Mouse (Mus musculus) frontal cortex, postnatal 14 days (tissue): ENCODE results near the gene Mrtfb.

Source experiments
- DNase-seq, 2 experiments: peaks; one replicate each; pipeline ENCODE4 v3.0.0; 2022; ENCODE audit warnings: low spot score in 2 of 2

The Mrtfb gene

DNA sequence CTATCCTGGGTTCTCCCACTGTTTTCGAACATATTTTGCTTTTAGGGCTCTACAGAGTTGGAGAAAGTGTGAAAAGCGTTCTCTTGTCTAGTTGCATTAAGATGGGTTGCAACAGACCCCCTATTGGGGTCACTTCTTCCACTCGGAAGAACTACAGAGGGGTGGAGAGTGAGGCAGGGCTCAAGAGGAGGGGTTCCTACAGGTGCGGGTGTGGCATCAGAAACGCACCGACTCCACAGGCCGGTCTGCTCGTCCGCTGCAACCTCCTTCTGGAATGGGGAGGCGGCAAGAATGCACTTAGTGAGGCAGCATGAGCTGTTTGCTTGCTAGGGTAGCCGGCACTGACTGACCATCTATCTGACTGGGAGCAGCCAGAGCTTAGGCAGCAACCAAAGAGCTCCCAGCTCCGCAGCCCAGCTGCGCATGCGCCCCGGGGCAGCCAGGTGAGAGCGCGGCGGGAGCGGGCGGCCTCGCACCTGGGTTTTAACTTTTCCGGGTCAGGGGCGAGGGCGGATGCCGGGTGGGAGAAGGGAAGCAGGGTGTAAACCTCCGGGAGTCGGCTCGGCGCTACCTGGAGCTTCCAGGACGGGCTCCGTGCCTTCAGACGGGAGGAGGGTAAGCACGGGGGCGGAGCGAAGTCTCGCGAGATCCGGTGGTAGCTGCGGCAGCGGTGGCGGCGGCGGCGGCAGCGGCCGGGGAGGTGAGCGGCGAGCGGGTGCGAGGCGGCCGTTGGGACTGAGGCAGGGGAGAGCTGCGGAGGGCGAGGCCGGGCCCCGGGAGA, at the start of gene Mrtfb:
Gene Mrtfb (plus strand): TSS at position 627 of the 781 bp plus-strand sequence.
- DNase-seq, result peak; percentile 74 to 78

DNA sequence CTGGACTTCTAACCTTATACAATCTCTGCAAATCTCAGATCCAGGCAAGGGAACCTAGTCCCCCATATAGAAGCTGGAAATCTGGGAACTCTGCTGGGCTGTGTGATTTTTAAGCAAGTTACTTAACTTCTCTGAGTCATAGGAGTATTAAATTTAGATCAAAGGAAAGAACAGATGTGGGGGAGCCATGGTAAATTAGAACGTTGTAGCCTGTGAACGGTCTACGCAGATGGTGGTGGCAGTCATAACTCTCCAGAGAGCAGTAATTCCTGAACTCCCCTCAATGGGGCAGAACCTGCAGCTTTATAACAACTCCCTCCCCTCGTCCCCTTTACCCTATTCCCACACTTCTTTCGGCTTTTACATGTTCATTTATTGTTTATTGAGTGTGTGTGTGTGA, 48.6 kb upstream of the Mrtfb start:
- no peak for DNase-seq

DNA sequence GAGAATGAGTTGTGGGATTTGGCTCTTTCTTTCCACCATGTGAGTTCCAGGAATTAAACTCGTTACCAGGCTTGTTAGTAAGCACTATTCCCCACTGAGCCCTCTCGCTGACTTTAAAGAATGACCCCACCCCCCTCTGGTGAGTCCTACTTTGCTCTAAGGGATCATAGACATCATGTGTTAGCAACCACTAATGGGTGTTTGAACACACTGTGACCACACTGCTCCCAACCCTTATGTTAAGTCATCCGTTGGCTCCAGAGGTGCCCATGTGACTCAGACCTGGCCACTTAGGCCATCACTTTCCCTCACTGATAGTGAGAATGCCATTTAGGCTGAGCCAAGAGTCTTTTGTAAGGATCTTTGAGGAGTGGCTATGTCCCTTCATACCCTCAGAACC, 48.2 kb upstream of the Mrtfb start:
- no peak for DNase-seq

DNA sequence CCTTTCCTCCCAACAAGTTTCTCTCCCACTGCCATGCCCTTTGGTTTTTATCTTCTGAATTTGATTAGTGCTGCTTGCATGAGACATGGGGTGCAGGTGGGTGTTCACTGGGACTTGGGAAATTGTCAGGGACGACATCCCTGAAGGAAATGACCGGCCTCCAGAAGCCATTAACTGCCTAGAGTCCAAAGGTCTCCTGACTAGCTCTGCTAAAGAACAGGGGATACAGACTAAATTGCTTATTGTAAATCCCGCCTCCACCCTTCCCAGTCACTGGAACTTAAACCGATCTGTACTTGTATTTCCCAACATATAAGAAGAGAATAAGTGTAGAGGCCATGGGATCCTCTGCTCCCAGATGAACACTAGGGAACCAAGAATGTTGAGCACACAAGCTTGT, 43.5 kb upstream of the Mrtfb start:
- no peak for DNase-seq

DNA sequence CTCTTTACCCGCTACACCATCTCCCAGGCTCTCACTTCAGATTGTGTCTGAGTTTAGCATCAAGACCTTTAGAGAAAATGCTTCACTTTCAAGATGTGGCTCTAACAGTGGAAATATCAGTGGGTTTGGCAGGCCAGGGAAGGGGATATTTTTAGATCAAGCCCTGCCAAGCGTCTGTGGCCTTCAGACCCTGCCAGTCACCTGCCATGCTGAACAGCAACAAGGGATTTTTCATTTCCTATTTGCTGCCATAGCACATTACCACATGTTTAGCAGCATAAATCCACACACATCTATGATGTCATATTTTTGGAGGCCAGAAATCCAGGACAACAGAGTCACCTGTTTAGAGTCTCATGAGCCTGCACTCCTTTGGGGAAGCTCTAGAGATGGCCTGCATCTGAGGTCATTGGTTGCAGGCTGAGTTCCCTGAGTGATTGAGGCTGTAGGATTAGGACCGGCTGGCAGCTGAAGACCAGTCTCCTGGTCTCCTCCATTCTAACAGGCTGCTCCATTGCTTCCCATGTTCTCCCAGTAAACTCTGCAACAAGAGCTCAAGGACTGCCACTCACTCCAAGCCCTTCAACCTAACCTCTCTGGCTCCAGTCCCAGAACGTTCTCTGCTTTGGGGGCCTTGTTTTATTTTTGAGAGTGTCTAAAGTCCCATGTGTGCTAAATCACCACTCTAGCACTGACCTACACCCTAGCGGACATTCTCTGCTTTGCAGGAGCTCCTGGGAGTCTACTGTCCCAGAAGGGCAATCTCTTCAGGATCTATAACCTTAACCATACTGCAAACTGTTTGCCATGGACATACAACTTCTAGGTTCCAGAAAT, 39.9 kb upstream of the Mrtfb start:
- no peak for DNase-seq

DNA sequence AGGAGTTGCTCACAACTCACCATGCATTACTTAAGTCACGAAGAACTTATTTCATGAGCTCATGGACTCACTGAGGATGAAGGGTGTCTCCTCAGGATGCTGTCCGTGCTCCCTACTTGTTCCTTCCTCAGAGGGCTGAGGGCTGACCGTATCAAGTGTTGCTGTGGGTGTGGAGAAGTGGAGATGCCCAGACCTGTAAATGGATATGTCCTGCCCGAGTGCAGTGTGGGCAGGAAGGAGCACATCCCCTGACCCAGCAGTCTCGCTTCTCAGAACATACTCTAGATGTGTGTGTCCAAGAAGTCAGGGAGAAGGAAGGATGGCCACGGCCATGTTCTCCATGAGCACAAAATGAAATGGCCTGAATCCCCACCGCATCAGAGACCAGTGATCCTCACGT, 38.3 kb upstream of the Mrtfb start:
- no peak for DNase-seq

DNA sequence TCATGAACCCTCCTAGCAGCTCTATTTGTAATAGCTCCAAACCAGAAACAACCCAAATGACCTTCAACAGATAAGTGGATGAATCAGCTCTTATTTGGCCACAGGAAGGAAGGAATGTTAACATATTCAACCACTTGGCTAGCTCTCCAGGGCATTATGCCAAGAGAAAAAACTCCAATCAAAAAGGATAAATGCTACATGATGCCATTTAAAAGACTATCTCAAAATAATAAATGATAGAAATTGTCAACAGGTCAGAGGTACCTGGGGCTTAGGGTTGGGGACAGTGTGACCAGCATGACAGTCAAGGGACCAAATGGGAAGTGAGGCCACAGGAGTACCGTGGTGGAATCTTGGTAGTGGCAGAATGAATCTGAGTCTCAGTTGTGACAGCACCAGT, 34.8 kb upstream of the Mrtfb start:
- no peak for DNase-seq

DNA sequence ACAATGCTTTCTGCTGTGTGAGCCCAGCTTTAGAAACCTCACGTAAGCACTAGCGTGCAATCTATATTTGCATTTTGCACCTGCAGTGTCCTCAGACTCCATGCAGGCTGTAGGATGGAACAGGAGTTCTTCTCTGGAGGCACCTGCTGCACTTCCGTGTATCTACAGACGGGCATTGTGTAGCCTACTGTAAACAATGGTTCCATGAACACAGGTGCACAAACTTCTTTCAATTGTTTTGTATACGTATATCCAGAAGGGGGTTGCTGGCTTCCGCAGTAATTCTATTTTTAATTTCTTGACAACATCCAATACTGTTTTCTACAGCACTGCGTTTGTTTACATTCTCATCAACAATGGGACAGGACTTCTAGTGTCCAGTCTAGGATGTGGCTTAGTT, 24.2 kb upstream of the Mrtfb start:
- no peak for DNase-seq

DNA sequence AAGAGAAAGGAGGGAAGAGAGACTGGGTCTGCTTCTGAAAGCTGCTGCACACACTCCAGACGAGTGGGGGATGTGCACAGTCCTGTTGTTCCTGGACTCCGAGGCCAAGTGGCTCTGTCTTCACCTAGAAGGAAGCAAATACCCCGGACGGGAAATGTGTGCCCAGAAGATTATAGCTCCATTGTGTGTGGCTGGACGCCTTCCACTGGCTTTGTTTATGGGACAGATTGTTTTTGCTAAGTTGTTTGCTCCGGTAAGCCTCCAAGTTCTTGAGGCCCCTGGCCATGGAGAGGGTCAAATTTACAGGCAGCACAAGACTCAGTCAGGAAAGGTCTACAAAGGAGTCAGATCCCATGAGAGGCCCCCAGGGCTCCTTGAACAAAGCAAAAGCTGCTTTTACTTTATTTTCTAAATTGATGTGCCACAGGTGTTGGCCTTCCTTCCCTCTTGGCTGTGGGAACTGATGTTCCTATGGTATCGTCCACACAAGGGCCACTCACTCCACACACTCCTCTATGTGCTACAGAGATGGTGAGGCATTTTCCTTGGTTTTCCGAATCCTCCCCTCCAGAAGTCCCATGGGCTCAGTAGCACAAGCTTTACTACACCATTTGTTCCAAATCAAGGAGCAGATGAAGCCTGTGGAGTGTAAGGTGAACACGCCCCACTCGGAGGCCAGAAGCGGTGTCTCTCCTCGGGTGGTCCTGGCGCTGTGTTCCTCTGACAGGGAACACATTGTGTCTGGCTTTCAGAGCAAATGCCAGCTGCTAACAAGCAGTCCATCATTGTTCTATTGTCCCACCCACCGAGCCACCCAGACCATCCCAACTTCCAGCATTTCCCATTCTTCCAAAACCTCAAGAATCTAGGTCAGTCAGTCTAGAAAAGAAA, 23.1 kb upstream of the Mrtfb start:
- no peak for DNase-seq

DNA sequence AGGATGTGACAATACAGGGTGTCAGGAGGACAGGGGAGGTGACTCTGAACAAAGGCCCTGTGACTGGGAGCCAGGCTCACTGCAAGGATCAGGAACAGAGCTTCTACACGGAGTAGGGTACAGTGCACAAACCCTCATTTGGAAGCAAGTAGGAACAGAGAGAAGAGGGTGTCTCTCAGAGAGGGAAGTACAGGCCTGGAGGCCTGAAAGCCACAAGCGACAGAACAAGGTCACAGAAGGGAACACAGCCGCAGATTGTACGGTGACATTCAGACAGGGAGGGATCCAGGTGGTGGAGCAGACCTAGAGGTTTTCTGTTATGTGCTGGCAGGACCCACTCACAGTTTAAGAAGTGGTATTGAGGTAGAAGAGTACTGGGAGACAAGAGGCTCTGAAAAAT, 17.2 kb upstream of the Mrtfb start:
- no peak for DNase-seq

DNA sequence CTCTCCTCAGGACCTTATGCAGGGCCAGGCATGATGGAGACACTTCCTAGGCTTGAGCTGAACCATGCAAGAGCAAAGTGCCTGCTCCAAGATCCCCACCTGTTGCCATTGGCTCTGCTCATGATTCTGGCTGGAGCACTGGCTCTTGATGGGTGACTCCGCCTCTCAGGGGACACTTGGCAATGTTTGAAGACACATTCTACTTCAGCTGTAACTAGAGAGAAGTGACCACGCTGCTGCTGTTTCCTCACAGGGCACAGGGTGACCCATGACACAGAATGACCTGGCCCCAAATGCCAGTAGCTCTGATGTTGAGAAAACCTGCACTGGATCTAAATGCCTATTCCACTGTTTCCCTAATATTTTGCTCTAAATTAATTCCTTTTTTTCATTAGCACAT, 16.7 kb upstream of the Mrtfb start:
- DNase-seq, result no peak

DNA sequence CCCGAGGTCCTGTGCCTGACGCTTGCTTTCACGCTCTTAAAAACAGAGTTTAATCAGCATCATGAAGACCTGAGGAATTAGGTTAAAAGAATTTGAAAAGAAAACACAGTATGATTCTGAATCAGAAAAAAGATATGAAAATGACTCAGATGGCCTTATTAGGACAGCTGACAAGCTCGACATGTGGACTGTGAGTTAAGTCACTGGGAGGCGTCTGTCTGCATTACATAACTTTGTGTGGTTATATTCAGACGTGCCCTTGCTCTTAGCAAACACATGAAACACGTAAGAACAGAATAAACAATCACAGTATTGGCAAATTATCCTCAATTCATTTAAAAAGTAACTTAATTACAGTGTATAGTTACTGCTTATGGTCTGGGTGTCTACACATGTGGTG, 16.0 kb upstream of the Mrtfb start:
- no peak for DNase-seq

DNA sequence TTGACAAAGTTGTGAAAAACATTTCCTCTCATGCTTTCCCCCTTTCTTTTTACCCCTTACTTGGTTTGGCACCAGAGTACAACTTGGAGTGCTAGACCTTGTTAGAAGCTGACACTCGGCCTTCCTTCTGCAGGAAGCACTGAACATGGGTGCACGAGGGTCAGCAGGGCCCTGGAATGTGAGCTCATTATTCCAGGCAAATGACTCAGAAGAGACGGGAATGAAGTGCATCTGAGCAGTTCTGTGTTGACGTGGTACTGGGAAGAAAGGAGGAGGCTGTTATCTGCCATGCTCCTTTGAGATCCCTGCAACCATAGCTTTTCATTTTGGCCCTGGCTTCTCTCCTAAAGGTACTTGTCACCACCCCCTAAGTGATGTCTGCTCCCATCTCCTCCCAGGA, 10.6 kb upstream of the Mrtfb start:
- DNase-seq, result no peak

DNA sequence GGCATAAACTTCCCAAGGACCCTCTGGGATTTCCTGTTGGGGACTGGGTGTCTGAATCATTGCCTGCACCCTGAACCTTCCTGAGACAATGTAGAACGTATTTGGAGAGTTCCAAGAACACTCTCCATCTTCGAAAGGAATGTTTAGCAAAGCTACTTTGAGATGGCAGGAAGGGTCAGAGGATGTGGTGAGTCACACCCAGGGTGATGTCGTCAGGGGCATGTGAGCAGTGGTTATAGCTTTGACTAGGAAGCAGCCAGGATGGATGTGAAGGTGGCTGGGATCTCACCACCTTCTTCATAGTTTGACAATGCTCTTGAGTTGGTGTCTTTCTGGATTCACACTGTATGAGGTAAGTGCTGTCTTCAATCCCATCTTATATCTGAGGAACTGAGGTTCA, 9.4 kb upstream of the Mrtfb start:
- no peak for DNase-seq

DNA sequence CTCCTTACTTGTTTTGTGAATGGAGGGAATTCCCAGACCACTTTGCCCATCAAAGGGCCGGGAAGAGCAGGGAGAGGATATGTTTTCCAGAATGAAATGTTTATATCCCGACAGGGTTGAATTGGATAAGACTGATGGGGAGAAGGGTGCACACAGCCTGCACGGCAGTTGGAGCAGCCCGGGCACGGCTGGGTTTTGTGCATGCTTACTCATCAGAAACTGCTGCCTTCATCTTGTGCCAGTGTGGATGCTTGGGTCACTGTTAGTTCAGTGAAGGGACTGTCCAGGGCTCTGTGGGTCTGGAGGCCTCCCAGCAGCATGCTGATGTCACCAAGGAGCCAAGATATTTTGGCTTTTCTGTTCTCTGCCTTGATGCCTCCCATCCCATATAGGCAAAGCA, 6.2 kb upstream of the Mrtfb start:
- DNase-seq, result no peak

DNA sequence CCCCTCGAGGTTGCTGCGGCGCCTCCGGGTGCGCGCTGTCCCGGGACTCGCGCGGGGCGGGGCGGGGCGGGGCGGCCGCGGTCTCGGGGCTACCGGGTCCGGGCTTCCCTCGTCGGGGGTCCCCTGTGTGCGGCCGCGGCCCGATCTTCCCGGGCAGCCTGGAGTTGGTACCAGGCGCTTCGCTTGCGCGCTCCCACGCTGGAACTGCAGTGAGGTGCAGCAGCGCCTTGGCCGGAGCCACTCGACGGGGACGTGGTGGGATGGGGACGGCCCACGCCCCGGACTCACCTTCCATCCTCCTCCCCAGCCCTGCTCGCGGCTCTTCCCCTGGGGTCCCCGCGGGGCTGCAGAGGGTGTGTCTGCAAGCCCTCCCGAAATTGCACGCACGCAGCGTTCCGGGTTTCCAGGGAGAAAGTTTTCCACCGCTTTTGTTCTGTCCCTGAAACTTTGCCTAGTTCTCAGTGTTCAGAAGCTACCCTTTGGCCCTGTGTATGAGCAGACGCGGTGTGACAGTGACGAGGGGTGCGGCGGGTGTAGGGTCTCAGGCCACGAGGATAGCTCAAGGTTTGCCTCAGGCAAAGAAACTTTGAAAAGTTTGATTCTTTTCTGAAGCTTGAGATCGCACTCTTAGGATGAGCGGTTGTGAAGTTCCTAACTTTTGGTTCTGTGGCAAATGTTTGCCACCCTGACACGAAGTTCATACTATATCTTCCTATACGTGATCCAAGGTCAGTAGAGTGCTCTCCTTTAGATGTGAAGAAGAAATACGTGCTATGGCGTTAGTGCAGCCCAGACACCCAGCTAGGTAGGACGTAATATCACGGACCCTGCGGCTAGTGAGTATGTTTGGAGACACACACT, 616 bp downstream of the Mrtfb start:
- no peak for DNase-seq

DNA sequence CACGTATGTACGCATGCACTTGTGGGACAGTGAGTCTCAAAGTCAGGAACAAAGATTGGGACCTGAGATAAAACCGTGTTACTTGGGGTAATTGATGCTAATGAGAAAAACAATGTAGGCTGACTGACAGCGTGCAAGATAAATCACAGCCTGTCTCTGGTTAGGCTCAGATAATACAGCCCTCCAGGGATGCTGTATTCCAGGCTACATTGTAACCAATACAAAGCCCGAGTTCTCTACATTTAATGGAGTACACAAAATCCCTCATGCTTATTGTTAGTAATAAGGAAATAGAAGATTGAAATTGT, 1.2 kb downstream of the Mrtfb start:
- DNase-seq, result no peak

DNA sequence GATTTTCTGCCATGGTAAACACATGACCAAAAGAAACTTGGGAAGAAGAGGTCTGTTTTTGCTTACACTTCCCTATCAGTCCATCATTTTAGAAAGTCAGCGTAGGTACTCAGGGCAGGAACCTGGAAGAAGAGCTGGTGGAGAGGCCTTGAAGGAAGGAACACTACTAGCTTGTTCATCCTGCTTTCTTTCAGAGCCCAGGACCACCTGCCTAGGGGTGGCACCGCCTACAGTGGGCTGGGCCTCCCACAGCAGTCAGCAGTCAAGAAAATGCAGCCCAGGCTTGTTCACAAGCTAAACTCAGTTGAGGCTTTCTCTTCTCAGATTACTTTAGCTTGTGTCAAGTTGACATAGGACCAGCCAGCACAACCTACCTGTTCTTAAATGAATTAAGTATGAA, 2.7 kb downstream of the Mrtfb start:
- DNase-seq, result no peak

DNA sequence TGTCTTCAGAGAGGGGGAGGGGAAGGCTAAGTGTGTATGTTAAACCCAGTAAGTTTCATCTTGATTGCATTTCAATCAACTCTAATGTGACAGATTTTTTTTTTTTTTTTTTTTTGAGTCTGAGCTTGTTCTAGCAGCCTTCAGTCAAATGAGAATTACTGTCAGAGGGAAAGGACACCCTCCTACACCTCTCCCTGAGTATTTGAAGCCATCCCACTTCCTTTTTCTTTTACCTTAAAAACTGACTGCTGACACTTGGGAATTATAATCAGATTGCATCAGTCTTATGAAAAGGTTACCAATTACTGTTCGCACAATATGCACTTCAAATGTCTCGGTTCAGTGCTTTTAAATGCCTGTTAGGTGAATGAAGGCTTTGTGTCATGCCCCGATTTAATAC, 10.0 kb downstream of the Mrtfb start:
- DNase-seq, result no peak

DNA sequence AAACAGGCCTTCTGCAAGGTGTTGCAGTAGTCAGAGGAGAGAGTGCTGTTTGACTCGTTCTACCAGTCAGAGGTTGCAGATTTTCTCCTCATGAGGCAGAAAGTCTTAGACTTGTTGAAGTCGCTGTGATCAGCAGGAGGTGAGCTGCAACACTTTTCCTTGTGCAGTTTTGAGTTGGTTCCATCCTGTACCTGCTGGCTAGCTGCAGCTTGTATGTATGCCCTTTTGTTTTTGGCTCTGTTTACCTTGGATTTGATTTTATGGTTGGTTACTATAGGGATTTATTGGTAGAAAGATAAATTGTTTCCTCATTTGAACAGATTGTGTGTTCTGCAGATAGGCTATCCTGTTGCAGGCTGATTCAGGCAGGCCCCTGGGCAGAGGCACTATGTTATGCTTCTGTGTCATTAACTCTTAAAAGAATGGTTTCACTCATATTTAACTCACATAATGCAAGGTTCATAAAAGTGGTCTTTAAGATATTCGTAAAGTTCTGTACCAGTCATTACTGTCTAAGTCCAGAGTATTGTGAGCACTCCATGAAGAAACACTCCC, 11.1 kb downstream of the Mrtfb start:
- DNase-seq, result no peak

DNA sequence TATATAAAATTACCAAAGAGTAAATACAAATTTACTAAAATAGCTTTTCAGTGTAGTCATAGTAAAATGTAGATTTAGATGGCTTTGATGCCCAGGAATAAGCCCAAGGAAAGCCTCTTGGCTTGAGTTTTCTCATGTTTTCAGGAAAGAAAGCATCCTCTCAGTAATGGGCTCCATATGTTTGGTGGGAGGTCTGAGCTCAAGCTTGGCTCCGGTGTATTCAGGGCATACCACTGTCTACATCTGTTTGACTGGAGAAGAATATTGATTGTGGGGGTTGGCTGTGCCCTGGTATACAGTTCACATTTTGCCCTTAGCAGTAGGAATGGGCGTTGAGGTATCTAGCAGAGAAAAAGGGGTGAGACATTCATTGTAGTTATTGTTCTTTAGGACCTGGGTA, 13.1 kb downstream of the Mrtfb start:
- no peak for DNase-seq
